Mouse (Mus musculus) heart, postnatal 14 days (tissue): Measurements from ENCODE around the gene 3110082I17Rik. TPM values are rescaled to one million over a fixed set of nuclear protein-coding genes. Genes with fewer than 3 reads are reported as not detected.

Experiments used
- DNase-seq, 2 experiments: peaks; one replicate each; pipeline ENCODE4 v3.0.0; 2021 to 2022
- intact Hi-C: fragments of 180-260 bp; cut with DNase I; formaldehyde crosslinking; loops from one replicate; pipeline ENCODE4 v1.15.1; 2025
- total RNA-seq, 2 experiments: library from RNA; stranded (reverse); gene quantifications; 2 replicates each; pipeline ENCODE4 v1.2.3; 2021

Gene 3110082I17Rik
- total RNA-seq, 2 experiments from 2014 or later = 4.7 to 5.3 TPM

- peak in 1 of 2 experiments; percentile 54 for DNase-seq
- intact Hi-C loops = loop anchor here (1.0 to 2.0 kb wide), 3 partner anchors 33 to 139 kb away; no protein-coding TSS in a partner anchor
Observed at GRCm38 (mm10) chr5:139364911-139365571, 95.3 kb downstream of the 3110082I17Rik start.

- peak; percentile 91 to 95 for DNase-seq
- intact Hi-C loops = loop anchor here (1.0 to 2.0 kb wide), 3 partner anchors 34 to 140 kb away; no protein-coding TSS in a partner anchor
Observed at GRCm38 (mm10) chr5:139364260-139364910, 95.9 kb downstream of the 3110082I17Rik start.

GRCm38 (mm10) chr5:139363858-139364257, 96.5 kb downstream of the 3110082I17Rik start:
- intact Hi-C loops = loop anchor here (1.0 to 2.0 kb wide), 3 partner anchors 34 to 140 kb away; no protein-coding TSS in a partner anchor
- DNase-seq = no peak

GRCm38 (mm10) chr5:139359244-139359643, 101.1 kb downstream of the 3110082I17Rik start:
- intact Hi-C loops = no loop called here
- no peak for DNase-seq

- peak; percentile 48 to 63 for DNase-seq
- intact Hi-C loops = no loop called here
Observed at GRCm38 (mm10) chr5:139358653-139359052, 101.7 kb downstream of the 3110082I17Rik start.

- peak; percentile 82 to 90 for DNase-seq
- intact Hi-C loops = loop anchor here (1.0 to 2.0 kb wide), 2 partner anchors 23 to 73 kb away; no protein-coding TSS in a partner anchor
Observed at GRCm38 (mm10) chr5:139355235-139355772, 105.0 kb downstream of the 3110082I17Rik start.

GRCm38 (mm10) chr5:139353946-139354345, 106.4 kb downstream of the 3110082I17Rik start:
- intact Hi-C loops = loop anchor here (2.0 kb wide), 1 partner anchor 71 kb away; no protein-coding TSS in a partner anchor

GRCm38 (mm10) chr5:139353496-139353895, 106.8 kb downstream of the 3110082I17Rik start:
- intact Hi-C loops = no loop called here
- DNase-seq = no peak

More at GRCm38 (mm10) chr5:139353946-139354345, 106.4 kb downstream of the 3110082I17Rik start:
- DNase-seq = no peak

GRCm38 (mm10) chr5:139352317-139352716, 108.0 kb downstream of the 3110082I17Rik start, which contains the start of gene Cyp2w1:
Gene Cyp2w1, plus strand, starts transcription at chr5:139352617.
- DNase-seq = no peak
- intact Hi-C loops = no loop called here

- intact Hi-C loops = no loop called here
- DNase-seq = no peak
Observed at GRCm38 (mm10) chr5:139351628-139352027, 108.7 kb downstream of the 3110082I17Rik start.

GRCm38 (mm10) chr5:139351134-139351533, 109.2 kb downstream of the 3110082I17Rik start, which contains the start of gene Cox19:
Gene Cox19, minus strand, starts transcription at chr5:139351418.
- intact Hi-C loops = no loop called here

GRCm38 (mm10) chr5:139349713-139350112, 110.6 kb downstream of the 3110082I17Rik start:
- intact Hi-C loops = no loop called here
- no peak for DNase-seq

More at GRCm38 (mm10) chr5:139351134-139351533, 109.2 kb downstream of the 3110082I17Rik start, which contains the start of gene Cox19:
- no peak for DNase-seq

- no peak for DNase-seq
- intact Hi-C loops = no loop called here
Observed at GRCm38 (mm10) chr5:139347225-139347624, 113.1 kb downstream of the 3110082I17Rik start.

GRCm38 (mm10) chr5:139345364-139345714, 115.0 kb downstream of the 3110082I17Rik start:
- intact Hi-C loops = no loop called here
- no peak for DNase-seq

GRCm38 (mm10) chr5:139344687-139345363, 115.5 kb downstream of the 3110082I17Rik start:
- DNase-seq = peak; percentile 95 to 98
- intact Hi-C loops = no loop called here

GRCm38 (mm10) chr5:139344021-139344686, 116.2 kb downstream of the 3110082I17Rik start:
- peak; percentile 81 to 88 for DNase-seq
- intact Hi-C loops = no loop called here

GRCm38 (mm10) chr5:139338891-139339290, 121.4 kb downstream of the 3110082I17Rik start:
- DNase-seq = no peak
- intact Hi-C loops = no loop called here

- peak in 1 of 2 experiments; percentile 45 for DNase-seq
- intact Hi-C loops = no loop called here
Observed at GRCm38 (mm10) chr5:139338403-139338802, 121.9 kb downstream of the 3110082I17Rik start.

- intact Hi-C loops = no loop called here
- no peak for DNase-seq
Observed at GRCm38 (mm10) chr5:139337826-139338370, 122.4 kb downstream of the 3110082I17Rik start.
